Mouse (Mus musculus): Measurements from ENCODE around the gene Myf6. TPM values are rescaled to one million over a fixed set of nuclear protein-coding genes. Genes with fewer than 3 reads are reported as not detected.

Myf6 gene
- polyA plus RNA-seq (2016; fragmentation: Nextera tagmentation; extraction: Ambion mirVana): 0.25 and 1.1 TPM in 2 replicates

DNA sequence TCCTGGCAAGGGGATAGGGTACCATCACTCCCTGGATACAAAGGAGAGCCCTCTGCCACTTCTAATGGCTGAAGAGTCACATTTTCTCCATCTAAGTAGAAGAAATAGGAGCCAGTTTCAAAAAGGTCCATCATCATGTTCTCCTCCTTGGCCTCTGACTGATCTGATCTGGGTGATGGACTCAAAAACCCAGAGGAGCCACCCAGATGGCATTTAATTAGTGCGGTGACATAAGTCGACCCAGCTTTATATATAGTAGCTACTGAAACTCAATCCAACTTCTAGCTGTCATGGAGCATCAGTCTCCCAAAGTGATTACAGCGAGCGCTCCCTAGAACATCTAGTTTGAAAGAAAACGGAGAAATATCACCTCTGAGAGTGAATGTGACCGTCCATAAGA lies at the start of gene Myf6:
Gene Myf6 (minus strand): TSS at position 170 of the 400 bp plus-strand sequence.
- Histone ChIP-seq H3K36me3 (no peaks in the 10 kb centered on the region), H3K4me3 (no peak within 1 kb of the TSS), H3K4me1 (0 out of 2 replicates have a peak, but pooled peaks cover 3% of the 10 kb centered on the region), H3K27ac (no peak within 1 kb of the TSS), H3K4me2 (replicated peaks) (peak within 1 kb of the TSS; percentile 48), H3K27me3 (replicated peaks) (no peaks in the 10 kb centered on the region), H3K9ac (no peak within 1 kb of the TSS), H3K9me3 (no peaks in the 10 kb centered on the region)
- 87% methylated on average over 6 of the region's 6 CpGs for WGBS
- ATAC-seq (ENCODE audit: low FRiP score, low read depth): no peak

DNA sequence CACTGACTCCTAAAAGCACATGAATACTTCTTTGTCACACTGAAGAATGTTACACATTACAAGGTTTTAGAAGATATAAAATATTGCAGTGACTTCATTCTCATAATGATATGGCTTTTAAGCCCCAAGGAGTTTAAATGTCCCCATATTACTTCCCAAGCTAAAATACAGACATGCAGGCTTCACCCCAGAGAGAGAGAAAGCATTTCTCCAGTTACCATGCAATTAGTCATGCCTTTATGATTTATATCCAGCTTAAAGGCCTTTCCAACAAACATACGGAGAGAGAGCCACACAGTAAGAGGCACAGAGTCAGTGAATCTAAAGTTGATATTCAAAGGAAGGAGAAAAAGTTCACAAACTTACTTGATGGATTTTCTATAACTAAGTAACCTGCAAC lies 48.5 kb upstream of the Myf6 start:
- no peak for ATAC-seq (ENCODE audit: low FRiP score, low read depth)
- Histone ChIP-seq H3K9me3 (no peaks in the 10 kb centered on the region), H3K27ac (no peak overlapping the region), H3K9ac (no peak overlapping the region), H3K4me2 (replicated peaks) (no peak overlapping the region), H3K27me3 (replicated peaks) (no peaks in the 10 kb centered on the region), H3K36me3 (no peaks in the 10 kb centered on the region), H3K4me3 (no peak overlapping the region), H3K4me1 (no peaks in the 10 kb centered on the region)
- WGBS: 16% methylated on average over 1 of the region's 1 CpGs

DNA sequence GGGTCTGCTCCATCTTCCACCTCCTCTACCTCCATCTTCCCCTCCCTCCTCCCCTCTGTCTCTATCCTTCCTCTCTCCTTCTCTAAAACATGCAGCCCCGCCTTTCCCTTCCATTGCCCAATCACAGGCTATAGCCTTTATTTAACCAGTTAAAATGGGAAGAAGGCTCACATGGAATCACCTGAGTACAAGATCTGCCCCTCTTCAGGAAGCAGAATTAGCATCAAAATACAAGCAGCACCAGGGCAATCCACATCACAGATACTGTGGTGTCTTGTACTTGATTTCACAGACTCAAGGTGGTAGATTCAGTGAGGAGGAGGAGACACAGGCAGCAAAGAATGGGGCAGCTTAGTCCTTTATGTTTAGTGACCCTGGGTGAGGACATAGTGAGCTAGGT lies 34.2 kb upstream of the Myf6 start:
- Histone ChIP-seq H3K27ac (no peak overlapping the region), H3K4me1 (no peaks in the 10 kb centered on the region), H3K27me3 (replicated peaks) (no peaks in the 10 kb centered on the region), H3K9me3 (no peaks in the 10 kb centered on the region), H3K36me3 (no peaks in the 10 kb centered on the region), H3K9ac (no peak overlapping the region), H3K4me3 (no peak overlapping the region), H3K4me2 (replicated peaks) (no peak overlapping the region)
- WGBS: 86% methylated on average over 1 of the region's 1 CpGs
- ATAC-seq (ENCODE audit: low FRiP score, low read depth): no peak

DNA sequence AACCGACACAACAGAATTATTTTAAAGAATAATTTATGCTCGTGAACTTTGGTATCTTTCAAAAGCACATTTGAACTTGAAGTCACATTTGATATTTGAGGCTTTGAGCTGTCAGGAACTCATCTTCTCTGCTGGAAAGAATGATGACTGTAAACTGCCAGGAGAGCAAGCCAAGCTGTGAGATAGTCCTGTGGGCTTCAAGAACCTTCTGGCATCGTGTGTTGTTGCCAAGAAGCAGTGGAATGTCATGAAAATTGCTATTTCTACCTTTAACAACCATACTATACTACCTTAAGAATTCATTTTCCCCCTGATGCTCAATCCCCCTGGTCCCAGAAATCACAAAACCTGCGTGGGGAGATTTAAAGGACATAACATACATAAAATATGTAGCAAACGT lies 24.7 kb upstream of the Myf6 start:
- 82% methylated on average over 5 of the region's 5 CpGs for WGBS
- Histone ChIP-seq H3K27me3 (replicated peaks) (no peaks in the 10 kb centered on the region), H3K4me1 (no peaks in the 10 kb centered on the region), H3K36me3 (no peaks in the 10 kb centered on the region), H3K4me2 (replicated peaks) (no peak overlapping the region), H3K9ac (no peak overlapping the region), H3K9me3 (no peaks in the 10 kb centered on the region), H3K27ac (no peak overlapping the region), H3K4me3 (no peak overlapping the region)
- no peak for ATAC-seq (ENCODE audit: low FRiP score, low read depth)

DNA sequence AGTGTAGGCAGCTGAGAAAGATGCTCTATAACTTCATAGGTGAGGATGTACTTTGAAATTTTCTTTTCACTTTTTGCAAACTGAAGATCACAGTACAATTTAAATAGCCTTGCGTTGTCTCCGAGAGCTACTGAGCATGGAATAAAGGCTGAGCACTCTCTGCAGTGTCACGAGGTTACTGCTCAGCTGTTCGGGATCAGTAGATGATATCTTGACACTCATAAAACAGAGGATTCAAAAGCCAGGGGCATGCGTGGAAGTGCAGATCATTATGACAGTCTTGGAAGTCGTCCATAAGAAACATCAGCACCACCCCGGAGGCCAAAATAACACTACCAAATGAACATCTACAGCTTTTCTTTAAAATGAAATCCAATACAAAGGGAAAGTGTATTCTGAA lies 22.1 kb upstream of the Myf6 start:
- no peak overlapping the region for H3K4me2 ChIP-seq (replicated peaks)
- no peaks in the 10 kb centered on the region for H3K4me1 ChIP-seq
- no peaks in the 10 kb centered on the region for H3K9me3 ChIP-seq
- no peak overlapping the region for H3K9ac ChIP-seq
- ATAC-seq (ENCODE audit: low FRiP score, low read depth): no peak
- no peak overlapping the region for H3K27ac ChIP-seq
- 78% methylated on average over 7 of the region's 7 CpGs for WGBS
- H3K4me3 ChIP-seq: no peak overlapping the region
- no peaks in the 10 kb centered on the region for H3K36me3 ChIP-seq
- no peaks in the 10 kb centered on the region for H3K27me3 ChIP-seq (replicated peaks)

DNA sequence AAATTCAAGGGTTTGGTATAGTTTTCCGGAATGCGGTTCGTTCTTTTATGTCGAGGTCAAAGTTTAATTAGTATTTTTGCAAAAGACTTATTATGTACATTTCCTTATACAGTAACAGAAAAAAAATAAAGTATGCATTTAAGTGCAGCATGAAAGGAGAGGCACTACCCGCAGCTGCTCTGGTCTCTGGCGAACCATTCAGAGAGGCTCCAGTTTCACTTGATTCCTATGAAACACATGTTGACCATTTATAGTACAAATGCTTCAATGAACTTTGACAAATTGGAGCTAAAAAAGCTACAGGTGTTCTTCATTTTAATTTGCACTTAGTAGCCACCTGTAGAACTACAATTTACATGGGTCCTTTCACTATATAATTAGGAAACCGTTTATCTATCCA lies 20.2 kb upstream of the Myf6 start:
- no peaks in the 10 kb centered on the region for H3K4me1 ChIP-seq
- ATAC-seq (ENCODE audit: low FRiP score, low read depth): no peak
- 81% methylated on average over 7 of the region's 7 CpGs for WGBS

DNA sequence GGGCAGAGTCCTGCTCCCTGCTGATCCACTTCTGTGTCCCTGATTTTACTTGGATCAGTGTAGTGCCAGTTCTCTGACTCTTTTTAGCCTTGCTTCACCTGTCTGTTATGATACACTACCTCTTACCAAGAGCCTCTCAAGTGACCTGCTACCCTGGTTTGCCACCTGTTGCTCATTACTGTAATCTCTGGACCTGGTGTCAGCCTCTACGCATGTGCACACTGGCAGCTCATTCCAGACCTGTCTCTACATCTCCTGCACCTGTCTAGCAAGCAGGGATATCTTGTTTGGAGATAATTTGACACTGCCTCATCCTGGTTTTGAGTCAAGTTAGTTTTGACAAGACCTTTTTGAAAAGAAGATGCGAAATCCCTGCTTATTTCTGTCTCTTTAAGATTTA lies 11.9 kb upstream of the Myf6 start:
- H3K27me3 ChIP-seq (replicated peaks): no peaks in the 10 kb centered on the region
- no peak overlapping the region for H3K9ac ChIP-seq
- H3K36me3 ChIP-seq: no peaks in the 10 kb centered on the region
- WGBS: 86% methylated on average over 2 of the region's 2 CpGs
- H3K4me3 ChIP-seq: no peak overlapping the region
- no peaks in the 10 kb centered on the region for H3K9me3 ChIP-seq
- H3K4me2 ChIP-seq (replicated peaks): no peak overlapping the region
- no peaks in the 10 kb centered on the region for H3K4me1 ChIP-seq
- H3K27ac ChIP-seq: no peak overlapping the region
- no peak for ATAC-seq (ENCODE audit: low FRiP score, low read depth)

More for the DNA sequence above, 20.2 kb upstream of the Myf6 start:
- no peak overlapping the region for H3K9ac ChIP-seq
- H3K27ac ChIP-seq: no peak overlapping the region
- no peaks in the 10 kb centered on the region for H3K9me3 ChIP-seq
- H3K4me3 ChIP-seq: no peak overlapping the region
- no peak overlapping the region for H3K4me2 ChIP-seq (replicated peaks)
- H3K36me3 ChIP-seq: no peaks in the 10 kb centered on the region
- no peaks in the 10 kb centered on the region for H3K27me3 ChIP-seq (replicated peaks)

DNA sequence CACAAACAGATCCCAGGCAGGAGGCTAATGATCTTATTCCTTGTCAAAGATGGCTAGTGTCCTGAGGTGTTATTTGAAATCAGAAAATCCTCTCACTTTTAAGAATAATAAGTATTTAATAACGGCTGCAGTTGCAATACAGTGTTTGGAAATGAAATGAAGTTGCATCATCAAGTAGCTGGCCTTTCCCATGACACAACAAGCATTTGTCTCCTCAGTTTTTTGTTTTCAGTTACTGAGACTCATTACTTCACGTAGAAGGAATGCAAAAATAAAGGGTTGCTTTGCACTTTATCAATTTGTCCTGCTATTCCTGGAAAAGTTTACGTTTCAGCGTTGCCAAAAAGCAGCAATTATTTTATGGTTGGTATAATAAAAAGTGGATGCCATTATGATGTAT lies 8.9 kb upstream of the Myf6 start:
- Histone ChIP-seq H3K27me3 (replicated peaks) (no peaks in the 10 kb centered on the region), H3K4me2 (replicated peaks) (no peak overlapping the region), H3K27ac (no peak overlapping the region), H3K4me1 (no peaks in the 10 kb centered on the region), H3K36me3 (no peaks in the 10 kb centered on the region), H3K4me3 (no peak overlapping the region), H3K9ac (no peak overlapping the region), H3K9me3 (no peaks in the 10 kb centered on the region)
- no peak for ATAC-seq (ENCODE audit: low FRiP score, low read depth)
- WGBS: 89% methylated on average over 4 of the region's 4 CpGs

DNA sequence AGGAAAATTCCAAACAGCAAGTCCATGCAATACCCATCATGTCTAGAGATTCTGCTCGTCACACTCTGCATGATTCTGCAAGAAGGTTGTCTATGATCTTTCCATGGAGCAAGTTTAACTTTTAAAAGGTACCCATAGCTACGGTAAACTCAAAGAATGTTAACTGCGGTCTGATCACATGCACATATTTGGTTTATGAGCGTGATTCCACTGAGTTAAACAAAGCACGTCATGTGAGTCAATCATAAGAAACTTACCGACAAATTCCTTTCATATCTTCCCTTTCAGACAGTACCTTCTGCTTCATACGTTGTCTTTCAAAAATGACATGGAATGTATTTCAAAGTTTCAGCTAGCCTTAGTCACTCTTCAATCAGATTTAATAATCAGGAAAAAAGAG lies 7.7 kb upstream of the Myf6 start:
- H3K4me2 ChIP-seq (replicated peaks): no peak overlapping the region
- no peaks in the 10 kb centered on the region for H3K27me3 ChIP-seq (replicated peaks)
- no peaks in the 10 kb centered on the region for H3K9me3 ChIP-seq
- ATAC-seq (ENCODE audit: low FRiP score, low read depth): no peak
- H3K9ac ChIP-seq: no peak overlapping the region
- H3K36me3 ChIP-seq: no peaks in the 10 kb centered on the region
- H3K4me1 ChIP-seq: no peaks in the 10 kb centered on the region
- no peak overlapping the region for H3K4me3 ChIP-seq
- WGBS: 91% methylated on average over 7 of the region's 7 CpGs
- H3K27ac ChIP-seq: no peak overlapping the region

DNA sequence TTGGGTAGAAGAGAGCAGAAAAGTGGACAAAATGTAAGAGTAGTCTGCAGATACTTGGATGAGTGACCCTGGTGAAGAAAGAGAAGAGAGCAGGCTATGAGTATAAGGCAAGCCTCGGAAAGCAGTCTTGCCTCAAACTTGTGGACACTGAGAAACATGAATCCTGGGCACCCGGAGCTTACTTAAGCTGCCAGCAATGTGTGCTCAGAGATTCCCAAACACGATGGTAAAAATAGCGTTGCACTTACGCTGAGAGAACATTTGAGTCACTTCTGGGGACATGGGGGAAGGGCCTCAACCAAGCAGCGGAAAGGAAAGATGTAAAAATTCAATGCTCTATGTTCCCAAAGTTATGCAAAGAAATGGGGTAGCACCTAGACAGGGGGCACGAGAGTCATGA lies 5.1 kb upstream of the Myf6 start:
- Histone ChIP-seq H3K9me3 (no peaks in the 10 kb centered on the region), H3K27me3 (replicated peaks) (no peaks in the 10 kb centered on the region), H3K4me1 (no peaks in the 10 kb centered on the region), H3K4me3 (no peak overlapping the region), H3K27ac (no peak overlapping the region), H3K36me3 (no peaks in the 10 kb centered on the region), H3K4me2 (replicated peaks) (no peak overlapping the region), H3K9ac (no peak overlapping the region)
- no peak for ATAC-seq (ENCODE audit: low FRiP score, low read depth)
- WGBS: 83% methylated on average over 7 of the region's 7 CpGs

DNA sequence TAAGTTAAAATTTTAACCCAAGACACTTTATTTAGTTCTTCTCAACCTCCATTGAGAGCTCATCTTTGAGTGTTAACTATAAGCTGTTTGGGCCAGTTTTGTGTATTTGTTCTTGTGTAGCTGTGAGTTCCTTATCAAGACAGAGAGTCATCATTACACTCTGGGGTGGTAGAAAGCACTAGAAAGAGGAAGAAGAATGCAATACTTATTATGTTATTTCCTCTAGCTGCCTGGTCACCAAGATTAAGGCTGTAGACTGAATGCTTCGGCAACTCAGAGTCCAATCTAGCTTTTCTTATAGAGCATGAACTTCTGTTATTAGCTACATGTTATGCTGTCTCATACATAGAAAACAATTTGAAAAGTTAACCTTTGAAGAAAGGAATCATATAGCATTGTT lies 1.9 kb upstream of the Myf6 start:
- H3K4me2 ChIP-seq (replicated peaks): no peak overlapping the region
- no peaks in the 10 kb centered on the region for H3K36me3 ChIP-seq
- no peaks in the 10 kb centered on the region for H3K27me3 ChIP-seq (replicated peaks)
- no peak overlapping the region for H3K9ac ChIP-seq
- H3K4me3 ChIP-seq: no peak overlapping the region
- no peaks in the 10 kb centered on the region for H3K9me3 ChIP-seq
- WGBS: 87% methylated on average over 1 of the region's 1 CpGs
- H3K27ac ChIP-seq: no peak overlapping the region
- H3K4me1 ChIP-seq: 0 out of 2 replicates have a peak, but pooled peaks cover 3% of the 10 kb centered on the region
- ATAC-seq (ENCODE audit: low FRiP score, low read depth): no peak

DNA sequence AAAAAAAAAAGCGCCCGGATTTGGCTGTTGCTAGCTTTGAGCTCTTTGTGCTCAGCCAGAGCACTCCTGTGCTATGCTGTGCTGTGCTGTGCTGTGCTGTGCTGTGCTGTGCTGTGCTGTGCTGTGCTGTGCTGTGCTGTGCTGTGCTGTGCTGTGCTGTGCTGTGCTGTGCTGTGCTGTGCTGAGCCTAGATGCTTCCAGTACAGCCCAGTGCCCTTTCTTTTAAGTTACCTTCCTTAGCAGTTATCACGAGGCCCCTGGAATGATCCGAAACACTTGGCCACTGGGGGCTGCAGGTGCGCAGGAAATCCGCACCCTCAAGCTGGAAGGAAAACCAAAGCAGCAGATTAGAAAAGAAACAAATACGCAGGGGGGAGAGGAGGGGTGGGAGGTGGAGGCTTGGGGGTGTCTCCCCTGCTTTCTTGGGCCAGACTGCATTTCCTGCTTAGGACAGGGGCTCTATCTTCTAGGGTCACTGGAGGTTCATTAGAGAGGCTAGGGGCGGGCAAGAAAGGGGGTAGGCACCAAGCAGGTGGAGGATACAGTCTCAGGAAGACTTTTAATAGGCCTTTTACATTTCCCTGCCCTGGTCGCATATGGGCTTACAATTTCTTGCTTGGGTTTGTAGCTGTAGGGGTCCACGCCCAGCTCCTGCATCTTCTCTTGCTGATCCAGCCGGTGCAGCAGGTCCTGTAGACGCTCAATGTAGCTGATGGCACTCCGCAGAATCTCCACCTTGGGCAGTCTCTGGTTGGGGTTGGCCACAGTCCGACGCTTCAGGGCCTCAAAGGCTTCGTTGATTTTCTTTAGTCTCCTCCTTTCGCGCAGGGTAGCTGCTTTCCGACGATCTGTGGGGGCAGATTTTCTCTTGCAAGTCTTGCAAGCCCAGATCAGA lies 710 bp downstream of the Myf6 start:
- Histone ChIP-seq H3K4me3 (no peak overlapping the region), H3K9me3 (no peaks in the 10 kb centered on the region), H3K4me2 (replicated peaks) (peak overlapping the region; percentile 48), H3K27ac (no peak overlapping the region), H3K9ac (no peak overlapping the region), H3K27me3 (replicated peaks) (no peaks in the 10 kb centered on the region), H3K4me1 (0 out of 2 replicates have a peak, but pooled peaks cover 3% of the 10 kb centered on the region), H3K36me3 (no peaks in the 10 kb centered on the region)
- peak; percentile 82 for ATAC-seq (ENCODE audit: low FRiP score, low read depth)
- WGBS: 50% methylated on average over 20 of the region's 20 CpGs
